Mouse (Mus musculus) liver, adult 10 weeks (tissue): ENCODE results near the gene Olfr392. TPM values are rescaled to one million over a fixed set of nuclear protein-coding genes. Genes with fewer than 3 reads are reported as not detected.

ENCODE experiments used
- polyA plus RNA-seq: library from polyadenylated mRNA; stranded (reverse); fragments of 350-450 nt; fragmentation: Illumina TruSeq; extraction: RNeasy Lipid Tissue Mini Kit (QIAGEN cat#74804); gene quantifications from one replicate; pipeline ENCODE4 v1.2.3, GENCODE M21; 2014; ENCODE audit warnings: low read depth, low replicate concordance

The Olfr392 gene
- polyA plus RNA-seq, result not detected

DNA sequence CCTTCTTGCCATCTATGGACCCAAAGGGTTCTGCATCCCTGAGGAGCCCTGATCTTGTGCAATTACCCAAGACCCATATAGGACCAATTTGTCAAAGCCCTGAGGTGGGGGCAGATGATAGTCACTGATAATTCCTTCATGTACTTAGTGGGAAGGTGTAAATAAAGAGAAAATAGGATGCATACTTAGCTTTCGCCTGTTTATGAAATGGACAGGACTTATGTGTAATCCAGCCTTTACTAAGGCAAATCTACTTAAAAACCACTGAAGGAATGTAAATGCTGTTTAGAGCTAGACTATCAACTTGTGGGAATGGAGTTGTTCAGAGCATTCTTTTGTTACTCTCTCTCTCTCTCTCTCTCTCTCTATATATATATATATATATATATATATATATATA, at the start of gene Olfr392:
Gene Olfr392 (minus strand): TSS at position 101 of the 400 bp plus-strand sequence.

DNA sequence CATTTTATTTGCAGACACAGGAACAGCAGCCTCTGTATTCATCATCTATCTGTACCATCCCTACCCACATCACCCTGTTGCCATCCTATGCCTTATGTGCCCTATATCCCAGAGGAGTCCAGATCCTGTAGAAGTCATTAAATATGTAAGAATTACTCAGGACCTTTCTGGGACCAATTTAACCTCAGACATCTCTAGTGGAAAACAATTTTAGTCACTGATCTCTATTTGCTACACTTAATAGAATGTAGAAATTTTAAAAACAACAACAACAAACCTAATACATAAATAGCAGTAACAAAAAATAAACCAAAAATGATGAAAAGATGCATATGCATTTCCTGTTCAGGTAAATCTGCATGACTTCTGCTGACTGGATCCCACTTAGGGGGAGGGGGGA, 34.5 kb upstream of the Olfr392 start, which contains the start of gene Olfr393:
Gene Olfr393 (minus strand): TSS at position 101 of the 400 bp plus-strand sequence.

DNA sequence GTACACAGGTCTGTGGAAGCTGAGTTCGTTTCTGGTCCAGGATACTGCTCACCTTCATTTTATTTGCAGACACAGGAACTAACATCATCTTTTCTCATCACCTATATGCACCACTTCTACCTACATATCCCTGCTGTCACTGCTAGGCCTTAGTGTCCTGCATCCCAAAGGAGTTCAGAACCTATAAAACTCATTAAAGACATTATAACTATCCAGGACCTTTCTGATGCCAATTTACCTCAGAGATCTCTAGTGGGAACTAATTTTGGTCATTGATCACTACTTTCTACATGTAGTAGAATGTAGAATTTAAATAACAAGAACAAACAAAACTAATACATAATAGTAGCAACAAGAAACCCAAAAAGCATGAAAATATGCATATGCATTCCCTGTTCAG, 13.9 kb downstream of the Olfr392 start, which contains the start of gene Olfr391-ps:
Gene Olfr391-ps (minus strand): TSS at position 101 of the 400 bp plus-strand sequence.

DNA sequence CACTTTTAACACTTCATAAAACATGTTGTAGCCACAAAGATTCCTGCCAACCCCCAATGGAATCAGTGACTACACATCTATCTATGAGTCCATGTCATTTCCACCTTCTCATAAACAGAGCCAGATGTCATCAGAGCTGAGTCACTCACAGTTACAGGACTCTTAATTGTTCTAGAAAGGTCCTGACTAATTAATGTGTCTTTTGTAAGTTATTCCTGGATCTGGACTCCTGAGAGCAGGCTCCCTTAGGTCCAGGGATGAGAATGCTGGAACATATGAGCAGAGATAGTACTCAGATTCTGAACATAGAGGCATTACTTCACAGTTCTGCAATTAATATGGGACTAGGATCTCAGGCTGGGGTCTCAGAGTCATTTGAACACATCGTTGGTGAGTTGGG, 34.2 kb downstream of the Olfr392 start, which contains the start of gene Olfr390:
Gene Olfr390 (plus strand): TSS at position 301 of the 400 bp plus-strand sequence.

DNA sequence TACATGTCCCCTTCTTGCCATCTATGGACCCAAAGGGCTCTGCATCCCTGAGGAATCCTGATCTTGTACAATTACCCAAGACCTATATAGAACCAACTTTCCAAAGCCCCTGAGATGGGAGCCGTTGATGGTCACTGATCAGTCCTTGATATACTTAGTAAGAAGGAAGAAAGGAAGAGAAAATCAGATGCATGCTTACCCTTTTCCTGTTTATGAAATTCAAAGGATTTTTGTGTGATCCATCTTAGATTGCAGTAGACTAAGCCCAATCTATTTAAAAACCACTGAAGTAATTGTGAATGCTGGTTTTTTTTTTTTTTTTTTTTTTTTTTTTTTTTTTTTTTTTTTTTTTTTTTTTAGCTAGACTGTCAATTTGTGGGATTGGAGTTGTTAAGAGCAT, 36.2 kb downstream of the Olfr392 start, which contains the start of gene Olfr389:
Gene Olfr389 (minus strand): TSS at position 101 of the 400 bp plus-strand sequence.

Other genes with a start within 250 kb of the Olfr392 start
- gene Olfr385, start 224.0 kb downstream of the Olfr392 start, polyA plus RNA-seq, result not detected
- not detected for gene Olfr384, start 218.5 kb downstream of the Olfr392 start, polyA plus RNA-seq
- not detected for gene Zfp735, start 128.3 kb downstream of the Olfr392 start, polyA plus RNA-seq
- gene Olfr389, start 36.3 kb downstream of the Olfr392 start, polyA plus RNA-seq, result not detected
- not detected for gene Olfr390, start 34.1 kb downstream of the Olfr392 start, polyA plus RNA-seq
- not detected for gene Olfr391-ps, start 14.0 kb downstream of the Olfr392 start, polyA plus RNA-seq
- gene Olfr393, start 34.4 kb upstream of the Olfr392 start, polyA plus RNA-seq, result not detected
- not detected for gene Olfr394, start 73.7 kb upstream of the Olfr392 start, polyA plus RNA-seq
- not detected for gene Olfr395, start 92.2 kb upstream of the Olfr392 start, polyA plus RNA-seq
- gene Olfr23, start 119.6 kb upstream of the Olfr392 start, polyA plus RNA-seq, result not detected
- not detected for gene Olfr397, start 143.8 kb upstream of the Olfr392 start, polyA plus RNA-seq
- not detected for gene Olfr398, start 173.4 kb upstream of the Olfr392 start, polyA plus RNA-seq
- gene Olfr139, start 239.5 kb upstream of the Olfr392 start, polyA plus RNA-seq, result not detected
- gene Olfr399, start 239.6 kb upstream of the Olfr392 start, polyA plus RNA-seq, result not detected